Mouse (Mus musculus) lung, postnatal 0 days (tissue): ENCODE data around the gene Wfdc1. TPM values are rescaled to one million over a fixed set of nuclear protein-coding genes. Genes with fewer than 3 reads are reported as not detected.

Source experiments
- ATAC-seq: fragments of 200-750 bp; cut with Nextera tagmentation; 2 replicates; pipeline ENCODE4 v1.8.0; 2017; ENCODE audit warnings: moderate library complexity
- DNase-seq: peaks from one replicate; pipeline ENCODE4 v3.0.0-alpha.2; 2016; ENCODE audit warnings: low spot score
- H3K27ac ChIP-seq: fragments of 300-500 bp; sonication (generic); 2 replicates; pipeline ENCODE4 v1.5.1; 2014; ENCODE audit warnings: antibody characterized with exemption, mild to moderate bottlenecking, low read length, mixed read lengths
- H3K27me3 ChIP-seq: fragments of 300-500 bp; sonication (generic); replicated peaks from 2 replicates; pipeline ENCODE4 v1.6.1; 2014; ENCODE audit warnings: low read length, mixed read lengths; ENCODE audit not compliant: insufficient read depth
- H3K36me3 ChIP-seq: fragments of 300-500 bp; sonication (generic); 2 replicates; pipeline ENCODE4 v1.6.1; 2014; ENCODE audit warnings: low read length, mixed read lengths; ENCODE audit not compliant: insufficient read depth
- H3K4me1 ChIP-seq: fragments of 300-500 bp; sonication (generic); 2 replicates; pipeline ENCODE4 v1.6.1; 2014; ENCODE audit warnings: antibody characterized with exemption, low read depth, low read length, mixed read lengths; ENCODE audit not compliant: insufficient read depth
- H3K4me2 ChIP-seq: fragments of 300-500 bp; sonication (generic); replicated peaks from 2 replicates; pipeline ENCODE4 v1.6.1; 2014; ENCODE audit warnings: low read depth, mild to moderate bottlenecking, low read length, moderate library complexity, mixed read lengths
- H3K4me3 ChIP-seq: fragments of 300-500 bp; sonication (generic); 2 replicates; pipeline ENCODE4 v1.5.1; 2014; ENCODE audit warnings: low read depth, low read length
- H3K9ac ChIP-seq: fragments of 300-500 bp; sonication (generic); replicated peaks from 2 replicates; pipeline ENCODE4 v1.6.1; 2014; ENCODE audit warnings: low read depth, mild to moderate bottlenecking
- H3K9me3 ChIP-seq: fragments of 300-500 bp; sonication (generic); 2 replicates; pipeline ENCODE4 v1.6.1; 2016; ENCODE audit warnings: low read length, mixed read lengths
- CTCF ChIP-seq: IDR thresholded peaks from 2 replicates; pipeline ENCODE4 v1.5.1; 2016; ENCODE audit warnings: antibody characterized with exemption, mild to moderate bottlenecking
- EP300 ChIP-seq: IDR thresholded peaks from 2 replicates; pipeline ENCODE4 v1.6.1; 2016; ENCODE audit warnings: antibody characterized with exemption, mild to moderate bottlenecking, control low read depth
- WGBS: fragments of 180-500 bp; shearing (Covaris S2); extraction: QIAGEN DNeasy Blood & Tissue Kit; methylation state at CpG from one replicate; pipeline ENCODE4 v1.1.7; 2014; 5-methylcytosine and 5-hydroxymethylcytosine counted together
- polyA plus RNA-seq: library from polyadenylated mRNA; unstranded; fragments of >200 nt; fragmentation: Nextera tagmentation; extraction: Ambion mirVana; gene quantifications from 2 replicates; pipeline ENCODE4 v1.2.1, GENCODE M21; 2015

Wfdc1 gene
- polyA plus RNA-seq, 1 experiment from 2014 or later = 164 TPM

DNA sequence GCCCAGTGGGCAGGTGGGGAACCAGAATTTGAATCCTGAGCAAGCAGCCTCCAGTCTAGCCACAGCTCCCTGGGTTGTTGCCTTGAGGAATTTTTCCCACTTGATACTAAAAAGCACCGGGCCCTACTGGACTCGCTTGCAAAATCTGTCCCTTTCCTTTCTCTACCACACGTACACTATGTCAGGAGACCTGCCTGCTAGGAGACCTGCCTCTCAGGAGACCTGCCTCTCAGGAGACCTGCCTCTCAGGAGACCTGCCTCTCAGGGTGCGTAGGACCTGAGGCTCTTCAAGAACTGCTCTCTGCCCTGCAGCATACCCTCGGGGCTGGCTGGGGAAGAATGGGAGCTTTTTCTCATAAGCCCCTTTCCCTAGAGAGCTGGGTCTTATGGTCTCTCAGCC lies 47.3 kb downstream of the Wfdc1 start:
- Histone ChIP-seq H3K27me3 (no peaks in the 10 kb centered on the region), H3K4me1 (peaks cover 18% of the 10 kb centered on the region), H3K9me3 (no peaks in the 10 kb centered on the region), H3K4me3 (no peak overlapping the region), H3K27ac (no peak overlapping the region), H3K4me2 (no peak overlapping the region), H3K9ac (no peak overlapping the region), H3K36me3 (no peaks in the 10 kb centered on the region)
- no peak for TF ChIP-seq EP300
- no peak for TF ChIP-seq CTCF
- ATAC-seq (0 out of 2 replicates have a peak, but pooled peaks have one; percentile 5), DNase-seq (peak; percentile 32)
- WGBS = 49% methylated on average over 5 of the region's 5 CpGs

DNA sequence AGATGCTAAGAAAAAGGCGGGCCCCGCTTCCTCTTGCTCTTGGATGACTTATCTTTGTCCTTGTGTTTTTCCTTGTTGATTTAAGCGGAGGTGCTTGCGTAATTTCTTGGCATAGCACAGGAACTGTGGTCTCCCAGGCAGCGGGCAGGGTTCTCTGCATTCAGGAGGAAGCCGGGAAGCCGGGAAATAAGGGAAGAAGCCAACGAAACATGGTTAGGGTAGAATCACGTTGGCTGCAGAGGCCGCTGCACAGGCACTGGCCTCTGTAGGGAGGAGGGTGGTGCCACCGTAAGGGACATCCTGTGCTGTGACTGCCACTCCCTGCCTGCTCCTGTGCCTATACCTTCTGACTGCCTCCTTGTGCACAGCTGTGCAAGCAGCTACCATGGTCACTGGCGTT lies 49.1 kb downstream of the Wfdc1 start:
- Histone ChIP-seq H3K27ac (peak overlapping the region; percentile 81), H3K27me3 (no peaks in the 10 kb centered on the region), H3K36me3 (no peaks in the 10 kb centered on the region), H3K4me1 (peaks cover 18% of the 10 kb centered on the region), H3K9ac (no peak overlapping the region), H3K4me3 (no peak overlapping the region), H3K9me3 (no peaks in the 10 kb centered on the region), H3K4me2 (peak overlapping the region; percentile 14; the same call in 1 of the 2 replicates)
- WGBS = 5% methylated on average over 12 of the region's 12 CpGs
- ATAC-seq = peak; percentile 82
- DNase-seq = peak; percentile 93
- TF ChIP-seq EP300 (peak; percentile 99), CTCF (peak; percentile 17)

GRCm38 (mm10) chr8:119716730-119717299 lies 50.6 kb downstream of the Wfdc1 start:
- Histone ChIP-seq H3K27ac (no peak overlapping the region), H3K4me3 (no peak overlapping the region), H3K4me2 (no peak overlapping the region), H3K9ac (no peak overlapping the region), H3K36me3 (no peaks in the 10 kb centered on the region), H3K9me3 (no peaks in the 10 kb centered on the region), H3K4me1 (peaks cover 18% of the 10 kb centered on the region; the same call in 1 of the 2 replicates), H3K27me3 (no peaks in the 10 kb centered on the region)
- ATAC-seq = no peak
- DNase-seq = peak; percentile 10
- TF ChIP-seq CTCF (no peak), EP300 (no peak)

GRCm38 (mm10) chr8:119717765-119718164 lies 51.6 kb downstream of the Wfdc1 start:
- no peaks in the 10 kb centered on the region for H3K27me3 ChIP-seq
- peaks cover 18% of the 10 kb centered on the region; the same call in 1 of the 2 replicates for H3K4me1 ChIP-seq
- H3K9me3 ChIP-seq = no peaks in the 10 kb centered on the region
- H3K27ac ChIP-seq = no peak overlapping the region
- no peak overlapping the region for H3K9ac ChIP-seq
- peak; percentile 86 for TF ChIP-seq EP300
- peak; percentile 77 for TF ChIP-seq CTCF
- ATAC-seq (peak; percentile 9; the same call in 1 of the 2 replicates), DNase-seq (peak; percentile 54)
- no peaks in the 10 kb centered on the region for H3K36me3 ChIP-seq
- H3K4me2 ChIP-seq = no peak overlapping the region
- 39% methylated on average over 9 of the region's 9 CpGs for WGBS
- no peak overlapping the region for H3K4me3 ChIP-seq

GRCm38 (mm10) chr8:119719011-119719501 lies 52.9 kb downstream of the Wfdc1 start:
- H3K9ac ChIP-seq = no peak overlapping the region
- no peak overlapping the region for H3K4me3 ChIP-seq
- DNase-seq (no peak), ATAC-seq (no peak)
- no peaks in the 10 kb centered on the region for H3K27me3 ChIP-seq
- no peaks in the 10 kb centered on the region for H3K9me3 ChIP-seq
- TF ChIP-seq CTCF = no peak
- TF ChIP-seq EP300 = no peak
- 66% methylated on average over 12 of the region's 12 CpGs for WGBS
- H3K36me3 ChIP-seq = no peaks in the 10 kb centered on the region
- H3K4me1 ChIP-seq = peaks cover 17% of the 10 kb centered on the region; the same call in 1 of the 2 replicates
- no peak overlapping the region for H3K4me2 ChIP-seq
- no peak overlapping the region for H3K27ac ChIP-seq

- Histone ChIP-seq H3K27me3 (no peaks in the 10 kb centered on the region), H3K27ac (no peak overlapping the region), H3K9me3 (no peaks in the 10 kb centered on the region), H3K36me3 (no peaks in the 10 kb centered on the region), H3K4me3 (no peak overlapping the region), H3K4me1 (no peaks in the 10 kb centered on the region; the same call in 1 of the 2 replicates), H3K4me2 (no peak overlapping the region), H3K9ac (no peak overlapping the region)
- no peak for ATAC-seq
- WGBS = 63% methylated on average over 6 of the region's 6 CpGs
- no peak for TF ChIP-seq CTCF
- TF ChIP-seq EP300 = no peak
- no peak for DNase-seq
These were observed 56.2 kb downstream of the Wfdc1 start for GRCm38 (mm10) chr8:119722348-119722747.
